Mouse (Mus musculus) liver, embryonic 16.5 days (tissue): Measurements from ENCODE around the gene Prr19. TPM values are rescaled to one million over a fixed set of nuclear protein-coding genes. Genes with fewer than 3 reads are reported as not detected.
A peak's percentile ranks its signal among the peaks of the same experiment; 100 is the strongest.
"Not testable (repeated sequence)": the region's sequence is repeated elsewhere in the genome, so short reads cannot be mapped to it uniquely, and the experiment has no call there.

Experiments
- ATAC-seq: fragments of 200-750 bp; cut with Nextera tagmentation; 2 replicates; pipeline ENCODE4 v1.8.0; 2017; ENCODE audit warnings: low read depth, mild to moderate bottlenecking, moderate number of reproducible peaks, moderate library complexity
- H3K27ac ChIP-seq: fragments of 300-500 bp; sonication (generic); 2 replicates; pipeline ENCODE4 v1.5.1; 2014; ENCODE audit warnings: mild to moderate bottlenecking, low read length
- H3K27me3 ChIP-seq: fragments of 300-500 bp; sonication (generic); 2 replicates; pipeline ENCODE4 v1.6.1; 2014; ENCODE audit warnings: low read depth, low read length, mixed read lengths; ENCODE audit not compliant: control insufficient read depth, insufficient read depth
- H3K36me3 ChIP-seq: fragments of 300-500 bp; sonication (generic); 2 replicates; pipeline ENCODE4 v1.6.1; 2014; ENCODE audit warnings: mild to moderate bottlenecking; ENCODE audit not compliant: control insufficient read depth, insufficient read depth
- H3K4me1 ChIP-seq: fragments of 300-500 bp; sonication (generic); 2 replicates; pipeline ENCODE4 v1.6.1; 2014; ENCODE audit warnings: low read depth, low read length, mixed read lengths; ENCODE audit not compliant: control insufficient read depth
- H3K4me2 ChIP-seq: fragments of 300-500 bp; sonication (generic); 2 replicates; pipeline ENCODE4 v1.6.1; 2014; ENCODE audit warnings: low read depth, low read length, mixed read lengths
- H3K4me3 ChIP-seq: fragments of 300-500 bp; sonication (generic); 2 replicates; pipeline ENCODE4 v1.5.1; 2014; ENCODE audit warnings: low read depth, mild to moderate bottlenecking, low read length
- H3K9ac ChIP-seq: fragments of 300-500 bp; sonication (generic); 2 replicates; pipeline ENCODE4 v1.6.1; 2014; ENCODE audit warnings: low read depth, low read length
- H3K9me3 ChIP-seq: fragments of 300-500 bp; sonication (generic); replicated peaks from 2 replicates; pipeline ENCODE4 v1.6.1; 2016; ENCODE audit warnings: low read length; ENCODE audit not compliant: control insufficient read depth
- WGBS: fragments of 180-500 bp; shearing (Covaris S2); extraction: QIAGEN DNeasy Blood & Tissue Kit; methylation state at CpG from one replicate; pipeline ENCODE4 v1.1.7; 2014; ENCODE audit not compliant: insufficient replicate concordance; 5-methylcytosine and 5-hydroxymethylcytosine counted together
- polyA plus RNA-seq: library from polyadenylated mRNA; unstranded; fragments of >200 nt; fragmentation: Nextera tagmentation; extraction: Ambion mirVana; gene quantifications from 2 replicates; pipeline ENCODE4 v1.2.1, GENCODE M21; 2015

Prr19 gene
- polyA plus RNA-seq, 1 experiment from 2014 or later, result not detected

DNA sequence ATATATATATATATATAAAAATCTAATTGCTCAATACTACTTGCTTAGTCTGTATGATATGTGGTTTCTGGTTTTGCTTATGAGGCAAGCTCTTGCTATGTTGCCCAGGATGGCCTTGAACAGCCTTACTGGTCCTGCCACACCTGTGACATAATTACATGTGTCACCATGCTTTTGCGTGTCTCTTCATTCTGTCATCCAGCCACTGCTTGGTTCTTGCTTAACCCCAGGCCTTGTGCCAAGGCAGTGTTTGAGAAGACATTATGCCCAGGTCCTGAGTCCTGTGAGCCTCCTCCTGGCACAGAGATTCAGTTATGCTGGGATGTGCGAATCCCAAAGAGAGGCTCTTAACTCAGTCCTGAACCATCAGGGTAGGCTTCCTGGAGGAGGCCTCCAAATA, 22.0 kb downstream of the Prr19 start:
- no peak for ATAC-seq
- WGBS, result 76% methylated on average over 2 of the region's 2 CpGs
- H3K27me3 ChIP-seq, result no peaks in the 10 kb centered on the region
- no peak overlapping the region for H3K27ac ChIP-seq
- no peaks in the 10 kb centered on the region for H3K9me3 ChIP-seq
- H3K4me1 ChIP-seq, result no peaks in the 10 kb centered on the region
- H3K4me3 ChIP-seq, result no peak overlapping the region
- no peaks in the 10 kb centered on the region for H3K36me3 ChIP-seq
- H3K9ac ChIP-seq, result no peak overlapping the region
- no peak overlapping the region for H3K4me2 ChIP-seq

DNA sequence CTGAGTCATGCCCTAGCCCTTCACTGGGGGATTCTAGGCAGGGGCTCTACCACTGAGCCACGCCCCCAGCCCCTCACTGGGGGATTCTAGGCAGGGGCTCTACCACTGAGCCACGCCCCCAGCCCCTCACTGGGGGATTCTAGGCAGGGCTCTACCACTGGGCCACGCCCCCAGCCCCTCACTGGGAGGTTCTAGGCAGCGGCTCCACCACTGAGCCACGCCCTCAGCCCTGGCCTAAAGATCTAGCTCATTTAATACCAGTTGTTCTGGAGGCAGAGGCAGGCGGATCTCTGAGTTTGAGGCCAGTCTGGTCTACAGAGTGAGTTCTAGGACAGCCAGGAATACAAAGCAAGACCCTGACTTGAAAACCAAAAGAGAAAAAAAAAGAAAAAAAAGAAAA, 24.2 kb downstream of the Prr19 start:
- WGBS, result 54% methylated on average over 6 of the region's 6 CpGs
- H3K4me1 ChIP-seq, H3K9me3 ChIP-seq, H3K9ac ChIP-seq, H3K4me3 ChIP-seq, H3K4me2 ChIP-seq, ATAC-seq, H3K27me3 ChIP-seq, H3K27ac ChIP-seq, H3K36me3 ChIP-seq: not testable (repeated sequence)

DNA sequence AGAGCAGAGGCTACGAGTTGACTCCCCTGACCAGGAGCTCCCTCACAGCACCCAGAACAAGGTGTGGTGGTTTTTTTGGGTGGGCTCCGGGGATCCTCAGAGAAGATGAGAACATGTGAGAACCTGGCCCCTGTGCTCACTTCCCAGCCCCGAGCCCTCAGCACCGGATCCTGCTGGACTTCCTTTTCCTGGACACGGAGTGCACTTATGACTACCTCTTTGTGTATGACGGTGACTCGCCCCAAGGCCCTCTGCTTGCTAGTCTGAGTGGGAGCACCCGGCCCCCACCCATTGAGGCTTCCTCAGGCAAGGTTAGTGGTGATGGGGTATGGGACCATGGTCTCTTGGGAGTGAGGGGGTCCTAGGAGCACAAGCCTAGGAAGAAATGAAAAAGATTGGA, 25.0 kb downstream of the Prr19 start:
- no peak overlapping the region for H3K4me2 ChIP-seq
- H3K27me3 ChIP-seq, result no peaks in the 10 kb centered on the region
- no peaks in the 10 kb centered on the region; the same call in 1 of the 2 replicates for H3K4me1 ChIP-seq
- WGBS, result 52% methylated on average over 8 of the region's 8 CpGs
- ATAC-seq, result no peak
- H3K27ac ChIP-seq, result no peak overlapping the region
- H3K36me3 ChIP-seq, result no peaks in the 10 kb centered on the region
- no peak overlapping the region for H3K9ac ChIP-seq
- H3K9me3 ChIP-seq, result no peaks in the 10 kb centered on the region
- no peak overlapping the region for H3K4me3 ChIP-seq

DNA sequence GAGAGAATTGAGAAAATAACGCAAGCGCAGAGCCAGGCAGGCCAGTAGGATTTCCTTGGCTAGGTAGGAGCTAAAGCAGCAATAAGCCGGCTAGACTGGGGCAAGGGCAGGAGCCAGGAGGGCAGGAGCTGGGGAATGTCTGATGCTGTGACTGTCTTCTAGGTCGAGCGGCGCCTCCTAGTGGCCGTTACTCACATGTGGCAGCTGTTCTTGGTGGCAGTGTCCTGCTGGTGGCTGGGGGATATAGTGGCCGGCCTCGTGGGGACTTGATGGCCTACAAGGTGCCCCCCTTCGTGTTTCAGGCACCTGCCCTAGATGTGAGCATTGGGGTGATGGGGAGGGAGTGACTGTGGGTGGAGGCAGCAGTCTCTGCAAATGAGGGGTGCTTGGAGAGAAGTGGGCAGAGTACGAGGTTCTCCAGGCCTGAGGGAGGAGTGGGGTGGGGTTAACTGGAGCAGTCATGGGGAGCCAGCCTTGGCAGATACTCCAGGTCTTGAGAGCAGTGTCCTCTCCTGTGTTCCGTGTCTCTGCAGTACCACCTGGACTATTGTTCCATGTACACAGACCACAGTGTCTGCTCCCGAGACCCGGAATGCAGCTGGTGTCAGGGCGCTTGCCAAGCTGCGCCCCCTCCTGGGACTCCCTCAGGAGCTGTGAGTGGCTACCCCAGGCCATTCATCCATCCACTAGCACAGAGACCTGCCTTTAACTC, 32.5 kb downstream of the Prr19 start:
- WGBS, result 41% methylated on average over 16 of the region's 16 CpGs
- H3K4me1 ChIP-seq, result no peaks in the 10 kb centered on the region; the same call in 1 of the 2 replicates
- no peak overlapping the region for H3K27ac ChIP-seq
- H3K9me3 ChIP-seq, result no peaks in the 10 kb centered on the region
- H3K9ac ChIP-seq, result no peak overlapping the region
- H3K4me3 ChIP-seq, result no peak overlapping the region
- no peaks in the 10 kb centered on the region for H3K27me3 ChIP-seq
- no peaks in the 10 kb centered on the region for H3K36me3 ChIP-seq
- peak; percentile 51 for ATAC-seq
- H3K4me2 ChIP-seq, result no peak overlapping the region

DNA sequence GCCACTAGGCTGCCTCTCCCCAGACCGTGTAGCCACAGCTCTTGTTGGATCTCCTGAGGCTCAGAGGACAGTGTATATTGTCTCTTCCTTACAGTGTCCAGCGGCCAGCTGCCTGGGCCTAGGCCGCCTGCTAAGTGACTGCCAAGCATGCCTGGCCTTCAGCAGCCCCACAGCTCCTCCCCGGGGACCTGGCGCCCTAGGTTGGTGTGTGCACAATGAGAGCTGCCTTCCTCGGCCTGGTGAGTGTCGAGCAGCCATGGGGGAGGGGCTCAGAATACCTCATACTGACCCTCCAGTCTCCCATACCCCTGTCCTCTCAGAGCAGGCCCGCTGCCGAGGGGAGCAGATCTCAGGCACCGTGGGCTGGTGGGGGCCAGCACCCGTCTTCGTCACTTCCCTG, 33.3 kb downstream of the Prr19 start:
- Histone ChIP-seq H3K4me2 (no peak overlapping the region), H3K27ac (no peak overlapping the region), H3K9ac (no peak overlapping the region), H3K36me3 (no peaks in the 10 kb centered on the region), H3K4me1 (no peaks in the 10 kb centered on the region; the same call in 1 of the 2 replicates), H3K9me3 (no peaks in the 10 kb centered on the region), H3K4me3 (no peak overlapping the region), H3K27me3 (no peaks in the 10 kb centered on the region)
- 61% methylated on average over 12 of the region's 12 CpGs for WGBS
- ATAC-seq, result no peak

DNA sequence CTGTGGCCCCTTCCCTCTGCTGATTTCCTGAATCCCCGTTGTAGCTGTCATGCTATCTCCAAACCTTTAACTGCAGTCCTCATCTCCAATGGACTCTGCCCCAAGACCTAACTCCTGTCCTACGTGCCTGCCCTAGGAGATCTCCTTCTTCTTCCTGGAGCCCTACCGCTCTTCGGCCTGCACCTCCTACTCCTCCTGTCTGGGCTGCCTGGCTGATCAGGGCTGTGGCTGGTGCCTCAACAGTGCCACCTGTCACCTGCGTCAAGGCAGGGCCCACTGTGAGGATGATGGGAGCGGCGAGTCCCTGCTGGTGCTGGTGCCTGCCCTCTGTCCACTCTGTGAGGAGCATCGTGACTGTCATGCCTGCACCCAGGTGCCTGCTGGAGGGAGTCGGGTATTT, 38.1 kb downstream of the Prr19 start:
- Histone ChIP-seq H3K4me3 (no peak overlapping the region), H3K36me3 (no peaks in the 10 kb centered on the region), H3K4me1 (no peaks in the 10 kb centered on the region), H3K9me3 (no peaks in the 10 kb centered on the region), H3K27ac (no peak overlapping the region), H3K4me2 (no peak overlapping the region), H3K9ac (no peak overlapping the region), H3K27me3 (no peaks in the 10 kb centered on the region)
- ATAC-seq, result no peak
- WGBS, result 74% methylated on average over 9 of the region's 9 CpGs

DNA sequence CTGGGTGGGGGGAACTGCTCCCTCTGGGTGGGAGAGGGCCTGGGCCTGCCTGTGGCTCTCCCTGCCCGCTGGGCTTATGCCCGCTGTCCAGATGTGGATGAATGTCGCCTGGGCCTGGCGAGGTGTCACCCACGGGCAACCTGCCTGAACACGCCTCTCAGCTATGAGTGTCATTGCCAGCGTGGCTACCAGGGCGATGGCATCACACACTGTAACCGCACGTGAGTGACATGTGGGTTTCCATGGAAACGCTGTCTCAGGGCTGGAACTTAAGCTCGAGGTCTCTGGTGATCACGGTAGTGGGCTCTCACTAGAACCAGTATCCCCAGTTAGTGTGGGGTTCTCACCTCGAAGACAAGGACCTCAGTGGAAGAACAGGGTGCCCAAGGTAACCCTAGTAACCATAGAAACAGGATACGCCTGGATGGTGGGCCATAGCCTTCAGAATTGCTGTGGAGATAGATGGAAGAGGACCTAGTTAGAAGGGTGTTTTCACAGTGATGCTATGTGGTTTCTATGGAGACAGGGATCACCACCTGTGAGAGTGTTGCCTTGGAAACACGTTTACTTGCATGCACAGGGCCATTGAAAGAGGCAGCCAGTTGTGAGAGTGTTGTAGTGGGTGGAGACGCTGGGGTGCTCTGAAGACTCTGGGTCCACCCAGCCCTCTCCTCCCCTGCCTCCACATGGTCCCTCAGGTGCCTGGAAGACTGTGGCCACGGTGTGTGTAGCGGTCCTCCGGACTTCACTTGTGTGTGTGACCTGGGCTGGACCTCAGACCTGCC, 40.0 kb downstream of the Prr19 start:
- H3K9ac ChIP-seq, result no peak overlapping the region
- H3K27me3 ChIP-seq, result no peaks in the 10 kb centered on the region
- no peaks in the 10 kb centered on the region for H3K4me1 ChIP-seq
- H3K36me3 ChIP-seq, result no peaks in the 10 kb centered on the region
- WGBS, result 65% methylated on average over 20 of the region's 20 CpGs
- no peaks in the 10 kb centered on the region for H3K9me3 ChIP-seq
- no peak overlapping the region for H3K4me2 ChIP-seq
- no peak overlapping the region for H3K4me3 ChIP-seq
- H3K27ac ChIP-seq, result no peak overlapping the region
- no peak for ATAC-seq

DNA sequence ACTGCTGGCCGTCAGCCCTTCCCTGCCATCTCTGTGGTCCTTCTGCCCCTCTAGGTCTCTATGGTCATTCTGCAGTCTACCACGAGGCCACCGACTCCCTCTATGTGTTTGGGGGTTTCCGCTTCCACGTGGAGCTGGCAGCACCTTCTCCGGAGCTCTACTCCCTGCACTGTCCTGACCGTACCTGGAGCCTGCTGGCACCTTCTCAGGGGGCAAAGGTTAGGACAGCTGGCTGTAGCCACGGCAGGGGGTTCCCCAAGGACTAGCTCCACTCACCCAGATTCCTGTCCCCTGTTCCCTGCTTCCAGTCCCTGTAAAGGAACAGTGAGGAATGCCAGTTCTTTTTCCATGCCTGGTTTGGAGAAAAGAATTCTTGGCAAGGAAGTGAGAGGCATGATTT, 47.6 kb downstream of the Prr19 start:
- Histone ChIP-seq H3K4me1 (no peaks in the 10 kb centered on the region), H3K27me3 (no peaks in the 10 kb centered on the region), H3K36me3 (no peaks in the 10 kb centered on the region), H3K4me3 (no peak overlapping the region), H3K4me2 (no peak overlapping the region), H3K9me3 (no peaks in the 10 kb centered on the region), H3K9ac (no peak overlapping the region), H3K27ac (no peak overlapping the region)
- WGBS, result 64% methylated on average over 8 of the region's 8 CpGs
- ATAC-seq, result no peak
